Mouse (Mus musculus) retina, adult 2 months (tissue): ENCODE results near the gene Dysf.
"Not testable (repeated sequence)": the region's sequence is repeated elsewhere in the genome, so short reads cannot be mapped to it uniquely, and the experiment has no call there.

Experiments used
- DNase-seq: peaks from one replicate; pipeline ENCODE4 v3.0.0-alpha.2; 2012; ENCODE audit warnings: low read depth, low spot score

Gene Dysf

GRCm38 (mm10) chr6:84008363-84009171 lies at the start of gene Dysf:
TSS of gene Dysf (plus strand) at chr6:84008590.
- DNase-seq, result no peak

GRCm38 (mm10) chr6:83987642-83988041 lies 20.7 kb upstream of the Dysf start:
- no peak for DNase-seq

- DNase-seq, result no peak
These were observed 5.7 kb upstream of the Dysf start for GRCm38 (mm10) chr6:84002716-84003115.

- no peak for DNase-seq
These were observed 4.1 kb upstream of the Dysf start for GRCm38 (mm10) chr6:84004295-84004694.

- no peak for DNase-seq
These were observed 932 bp downstream of the Dysf start for GRCm38 (mm10) chr6:84009172-84009872.

GRCm38 (mm10) chr6:84009915-84010302 lies 1.5 kb downstream of the Dysf start:
- no peak for DNase-seq

- DNase-seq, result no peak
These were observed 2.2 kb downstream of the Dysf start for GRCm38 (mm10) chr6:84010303-84011225.

GRCm38 (mm10) chr6:84014961-84015683 lies 6.7 kb downstream of the Dysf start:
- DNase-seq, result not testable (repeated sequence)

- no peak for DNase-seq
These were observed 8.5 kb downstream of the Dysf start for GRCm38 (mm10) chr6:84016851-84017250.

GRCm38 (mm10) chr6:84017392-84017791 lies 9.0 kb downstream of the Dysf start:
- no peak for DNase-seq

GRCm38 (mm10) chr6:84018906-84019550 lies 10.6 kb downstream of the Dysf start:
- no peak for DNase-seq

- DNase-seq, result no peak
These were observed 11.6 kb downstream of the Dysf start for GRCm38 (mm10) chr6:84020002-84020401.

- no peak for DNase-seq
These were observed 13.6 kb downstream of the Dysf start for GRCm38 (mm10) chr6:84021990-84022389.

- no peak for DNase-seq
These were observed 17.2 kb downstream of the Dysf start for GRCm38 (mm10) chr6:84025636-84026035.

GRCm38 (mm10) chr6:84028791-84029190 lies 20.4 kb downstream of the Dysf start:
- DNase-seq, result no peak

- DNase-seq, result no peak
These were observed 21.4 kb downstream of the Dysf start for GRCm38 (mm10) chr6:84029775-84030174.

GRCm38 (mm10) chr6:84032516-84032915 lies 24.1 kb downstream of the Dysf start:
- DNase-seq, result not testable (repeated sequence)

- no peak for DNase-seq
These were observed 35.0 kb downstream of the Dysf start for GRCm38 (mm10) chr6:84043251-84043940.

GRCm38 (mm10) chr6:84044679-84045078 lies 36.3 kb downstream of the Dysf start:
- DNase-seq, result no peak

GRCm38 (mm10) chr6:84048856-84049255 lies 40.5 kb downstream of the Dysf start:
- DNase-seq, result no peak
